Mouse (Mus musculus) liver, embryonic 14.5 days (tissue): ENCODE measurements around the gene Cxcr1.

Experiments used
- CTCF ChIP-seq: IDR thresholded peaks from 2 replicates; pipeline ENCODE4 v1.5.1; 2016; ENCODE audit warnings: antibody characterized with exemption, low read depth, control low read depth
- EP300 ChIP-seq: IDR thresholded peaks from 2 replicates; pipeline ENCODE4 v1.6.1; 2016; ENCODE audit warnings: antibody characterized with exemption, low read depth

GRCm38 (mm10) chr1:74181462-74181861, 13.0 kb downstream of the Cxcr1 start:
- no peak for TF ChIP-seq EP300
- TF ChIP-seq CTCF = no peak
